Mouse (Mus musculus): ENCODE data around the gene Strada. TPM values are rescaled to one million over a fixed set of nuclear protein-coding genes. Genes with fewer than 3 reads are reported as not detected.
"Not testable (repeated sequence)": the region's sequence is repeated elsewhere in the genome, so short reads cannot be mapped to it uniquely, and the experiment has no call there.

Gene Strada
- 7.8 and 7.9 TPM in 2 replicates for polyA plus RNA-seq (2015; fragmentation: Nextera tagmentation; extraction: Ambion mirVana)

- peak within 1 kb of the TSS; percentile 8; the same call in 1 of the 2 replicates for H3K27ac ChIP-seq (replicated peaks)
- peaks cover 88% of the 10 kb centered on the region for H3K36me3 ChIP-seq (replicated peaks)
- H3K4me2 ChIP-seq: no peak within 1 kb of the TSS
- no peaks in the 10 kb centered on the region for H3K9me3 ChIP-seq (replicated peaks)
- H3K27me3 ChIP-seq: no peaks in the 10 kb centered on the region
- peaks cover 27% of the 10 kb centered on the region for H3K4me1 ChIP-seq (replicated peaks)
- H3K9ac ChIP-seq: no peak within 1 kb of the TSS
- 47% methylated on average over 5 of the region's 5 CpGs for WGBS (ENCODE audit: insufficient replicate concordance)
- H3K4me3 ChIP-seq (replicated peaks): no peak within 1 kb of the TSS
- ATAC-seq (ENCODE audit: insufficient read depth): no peak
These were observed at the start of gene Strada for GRCm38 (mm10) chr11:106202123-106202465. Gene Strada, minus strand, starts transcription at chr11:106202168.

- Histone ChIP-seq H3K4me1 (replicated peaks) (peaks cover 7% of the 10 kb centered on the region), H3K27ac (replicated peaks) (no peak overlapping the region)
- WGBS (ENCODE audit: insufficient replicate concordance): 83% methylated on average over 7 of the region's 7 CpGs
These were observed 47.4 kb upstream of the Strada start for GRCm38 (mm10) chr11:106249326-106249725.

GRCm38 (mm10) chr11:106246834-106247233, 44.9 kb upstream of the Strada start:
- no peak overlapping the region for H3K9ac ChIP-seq
- H3K36me3 ChIP-seq (replicated peaks): peaks cover 98% of the 10 kb centered on the region
- 72% methylated on average over 1 of the region's 1 CpGs for WGBS (ENCODE audit: insufficient replicate concordance)

More at GRCm38 (mm10) chr11:106249326-106249725, 47.4 kb upstream of the Strada start:
- Histone ChIP-seq H3K36me3 (replicated peaks) (peaks cover 98% of the 10 kb centered on the region), H3K9me3 (replicated peaks) (0 out of 2 replicates have a peak, but pooled peaks cover 4% of the 10 kb centered on the region), H3K4me3 (replicated peaks) (no peak overlapping the region), H3K4me2 (no peak overlapping the region), H3K27me3 (no peaks in the 10 kb centered on the region), H3K9ac (no peak overlapping the region)
- no peak for ATAC-seq (ENCODE audit: insufficient read depth)

GRCm38 (mm10) chr11:106233978-106234377, 32.0 kb upstream of the Strada start:
- not testable (repeated sequence) for H3K27me3 ChIP-seq; H3K9ac ChIP-seq; H3K4me1 ChIP-seq (replicated peaks); H3K4me3 ChIP-seq (replicated peaks); H3K9me3 ChIP-seq (replicated peaks); H3K4me2 ChIP-seq; ATAC-seq (ENCODE audit: insufficient read depth); H3K27ac ChIP-seq (replicated peaks)
- 74% methylated on average over 8 of the region's 8 CpGs for WGBS (ENCODE audit: insufficient replicate concordance)
- peaks cover 80% of the 10 kb centered on the region for H3K36me3 ChIP-seq (replicated peaks)

More at GRCm38 (mm10) chr11:106246834-106247233, 44.9 kb upstream of the Strada start:
- Histone ChIP-seq H3K27me3 (no peaks in the 10 kb centered on the region), H3K9me3 (replicated peaks) (0 out of 2 replicates have a peak, but pooled peaks cover 4% of the 10 kb centered on the region), H3K27ac (replicated peaks) (no peak overlapping the region), H3K4me2 (no peak overlapping the region), H3K4me3 (replicated peaks) (no peak overlapping the region), H3K4me1 (replicated peaks) (no peaks in the 10 kb centered on the region)
- ATAC-seq (ENCODE audit: insufficient read depth): no peak

GRCm38 (mm10) chr11:106220603-106221002, 18.6 kb upstream of the Strada start:
- no peak for ATAC-seq (ENCODE audit: insufficient read depth)
- 80% methylated on average over 3 of the region's 3 CpGs for WGBS (ENCODE audit: insufficient replicate concordance)
- H3K4me2 ChIP-seq: no peak overlapping the region
- H3K4me3 ChIP-seq (replicated peaks): no peak overlapping the region
- no peaks in the 10 kb centered on the region for H3K9me3 ChIP-seq (replicated peaks)
- no peak overlapping the region for H3K27ac ChIP-seq (replicated peaks)
- peaks cover 26% of the 10 kb centered on the region for H3K4me1 ChIP-seq (replicated peaks)
- no peaks in the 10 kb centered on the region for H3K27me3 ChIP-seq
- no peak overlapping the region for H3K9ac ChIP-seq
- peaks cover 19% of the 10 kb centered on the region for H3K36me3 ChIP-seq (replicated peaks)

- no peaks in the 10 kb centered on the region for H3K9me3 ChIP-seq (replicated peaks)
- ATAC-seq (ENCODE audit: insufficient read depth): peak; percentile 89
- under 1% methylated on average over 70 of the region's 70 CpGs for WGBS (ENCODE audit: insufficient replicate concordance)
- peaks cover 15% of the 10 kb centered on the region for H3K36me3 ChIP-seq (replicated peaks)
- H3K4me1 ChIP-seq (replicated peaks): peaks cover 40% of the 10 kb centered on the region
- H3K27ac ChIP-seq (replicated peaks): peak within 1 kb of the TSS; percentile 100
- H3K27me3 ChIP-seq: no peaks in the 10 kb centered on the region
- H3K4me3 ChIP-seq (replicated peaks): peak within 1 kb of the TSS; percentile 99
- peak within 1 kb of the TSS; percentile 99 for H3K9ac ChIP-seq
- H3K4me2 ChIP-seq: peak within 1 kb of the TSS; percentile 81
These were observed 14.9 kb upstream of the Strada start, which contains the start of gene Ddx42 for GRCm38 (mm10) chr11:106216730-106217490. Gene Ddx42, plus strand, starts transcription at chr11:106216926.

GRCm38 (mm10) chr11:106215927-106216729, 14.2 kb upstream of the Strada start, which contains the start of gene Ccdc47:
Gene Ccdc47, minus strand, starts transcription at chr11:106216344.
- peak; percentile 93 for ATAC-seq (ENCODE audit: insufficient read depth)
- peaks cover 37% of the 10 kb centered on the region for H3K4me1 ChIP-seq (replicated peaks)
- H3K27me3 ChIP-seq: no peaks in the 10 kb centered on the region
- peaks cover 23% of the 10 kb centered on the region for H3K36me3 ChIP-seq (replicated peaks)
- peak within 1 kb of the TSS; percentile 100 for H3K27ac ChIP-seq (replicated peaks)
- WGBS (ENCODE audit: insufficient replicate concordance): under 1% methylated on average over 46 of the region's 46 CpGs
- peak within 1 kb of the TSS; percentile 81 for H3K4me2 ChIP-seq
- peak within 1 kb of the TSS; percentile 99 for H3K4me3 ChIP-seq (replicated peaks)
- peak within 1 kb of the TSS; percentile 99 for H3K9ac ChIP-seq
- no peaks in the 10 kb centered on the region for H3K9me3 ChIP-seq (replicated peaks)

- Histone ChIP-seq H3K27ac (replicated peaks) (peak overlapping the region; percentile 100), H3K9me3 (replicated peaks) (no peaks in the 10 kb centered on the region), H3K36me3 (replicated peaks) (peaks cover 29% of the 10 kb centered on the region), H3K4me2 (peak overlapping the region; percentile 81), H3K9ac (peak overlapping the region; percentile 99), H3K27me3 (no peaks in the 10 kb centered on the region), H3K4me1 (replicated peaks) (peaks cover 32% of the 10 kb centered on the region), H3K4me3 (replicated peaks) (peak overlapping the region; percentile 99)
- no peak for ATAC-seq (ENCODE audit: insufficient read depth)
- 12% methylated on average over 7 of the region's 7 CpGs for WGBS (ENCODE audit: insufficient replicate concordance)
These were observed 13.5 kb upstream of the Strada start for GRCm38 (mm10) chr11:106215450-106215859.

- Histone ChIP-seq H3K4me3 (replicated peaks) (peak overlapping the region; percentile 99), H3K4me1 (replicated peaks) (peaks cover 28% of the 10 kb centered on the region), H3K27ac (replicated peaks) (peak overlapping the region; percentile 100), H3K27me3 (no peaks in the 10 kb centered on the region), H3K4me2 (peak overlapping the region; percentile 81), H3K36me3 (replicated peaks) (peaks cover 35% of the 10 kb centered on the region), H3K9me3 (replicated peaks) (no peaks in the 10 kb centered on the region), H3K9ac (peak overlapping the region; percentile 99)
- 75% methylated on average over 5 of the region's 5 CpGs for WGBS (ENCODE audit: insufficient replicate concordance)
- no peak for ATAC-seq (ENCODE audit: insufficient read depth)
These were observed 12.9 kb upstream of the Strada start for GRCm38 (mm10) chr11:106214856-106215255.

GRCm38 (mm10) chr11:106212771-106213170, 10.8 kb upstream of the Strada start:
- ATAC-seq (ENCODE audit: insufficient read depth): no peak
- no peak overlapping the region for H3K27ac ChIP-seq (replicated peaks)
- H3K4me3 ChIP-seq (replicated peaks): no peak overlapping the region
- peaks cover 17% of the 10 kb centered on the region for H3K4me1 ChIP-seq (replicated peaks)
- H3K36me3 ChIP-seq (replicated peaks): peaks cover 55% of the 10 kb centered on the region
- H3K27me3 ChIP-seq: no peaks in the 10 kb centered on the region
- H3K9me3 ChIP-seq (replicated peaks): no peaks in the 10 kb centered on the region
- 80% methylated on average over 8 of the region's 8 CpGs for WGBS (ENCODE audit: insufficient replicate concordance)
- no peak overlapping the region for H3K4me2 ChIP-seq
- no peak overlapping the region for H3K9ac ChIP-seq
